Mouse (Mus musculus): ENCODE measurements around the gene Stat5a. TPM values are rescaled to one million over a fixed set of nuclear protein-coding genes. Genes with fewer than 3 reads are reported as not detected.

Gene Stat5a
- polyA plus RNA-seq (2015; fragmentation: Nextera tagmentation; extraction: Ambion mirVana) = 1.6 and 1.9 TPM in 2 replicates

DNA sequence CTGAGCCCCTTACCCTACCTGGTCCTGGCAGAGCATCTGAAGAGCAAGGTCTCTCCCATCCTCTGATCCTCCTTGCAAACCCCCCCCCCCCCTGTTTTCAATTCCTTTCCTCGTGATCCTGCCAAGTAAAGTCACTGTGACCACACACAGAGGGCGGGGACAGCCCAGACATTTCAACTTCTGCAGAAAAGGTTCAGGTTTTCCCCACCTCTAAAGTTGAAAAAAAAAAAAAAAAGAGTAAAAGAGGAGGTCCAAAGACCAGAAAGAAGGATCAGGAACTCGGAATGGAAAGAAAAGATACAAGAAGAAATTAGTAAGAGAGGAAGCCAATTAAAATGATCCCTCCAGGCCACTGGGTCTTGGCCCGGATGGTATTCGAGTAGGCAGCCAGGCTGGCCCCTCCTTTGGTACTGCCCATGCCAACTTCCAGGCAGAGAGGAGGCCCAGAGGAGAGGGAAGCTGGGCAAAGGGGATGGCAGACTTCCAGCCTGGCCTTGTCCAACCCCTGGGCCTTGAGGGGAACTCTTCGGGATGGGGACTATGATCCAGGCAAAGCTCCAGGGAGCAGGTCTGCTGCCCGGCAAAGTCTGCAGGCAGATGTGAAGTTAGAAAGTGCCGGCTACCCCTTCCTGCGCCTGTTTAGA, at the start of gene Stat5a:
Gene Stat5a, plus strand, starts transcription at position 417 of the 644 bp plus-strand sequence.
- no peaks in the 10 kb centered on the region for H3K9me3 ChIP-seq
- H3K9ac ChIP-seq = peak within 1 kb of the TSS; percentile 65
- peak within 1 kb of the TSS; percentile 61 for H3K4me2 ChIP-seq
- H3K36me3 ChIP-seq = no peaks in the 10 kb centered on the region
- H3K4me3 ChIP-seq = peak within 1 kb of the TSS; percentile 42
- H3K27me3 ChIP-seq = peaks cover 90% of the 10 kb centered on the region
- no peak within 1 kb of the TSS for H3K27ac ChIP-seq (replicated peaks)
- no peak for ATAC-seq (ENCODE audit: low read depth)
- WGBS = 64% methylated on average over 9 of the region's 9 CpGs
- peaks cover 15% of the 10 kb centered on the region for H3K4me1 ChIP-seq (replicated peaks)

DNA sequence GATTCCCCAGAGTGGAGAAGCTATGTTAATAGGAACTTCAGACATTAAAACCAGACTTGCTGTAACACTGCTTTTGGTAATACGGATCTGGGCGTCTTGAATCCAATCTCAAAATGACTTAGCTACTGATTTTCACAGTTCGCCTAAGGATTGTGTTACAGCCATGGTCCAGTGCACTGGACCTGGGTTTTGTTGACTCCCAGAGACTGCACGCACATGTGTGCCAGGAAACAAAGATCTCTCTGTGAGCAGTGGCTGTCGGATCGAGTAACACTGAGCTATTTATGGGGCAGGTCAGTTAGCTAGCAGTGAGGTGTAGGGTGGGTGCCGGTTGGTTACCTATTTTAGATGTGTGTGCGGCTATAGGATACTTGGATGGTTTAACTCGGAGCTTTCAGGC, 48.6 kb upstream of the Stat5a start:
- Histone ChIP-seq H3K36me3 (no peaks in the 10 kb centered on the region; the same call in 1 of the 2 replicates), H3K9me3 (no peaks in the 10 kb centered on the region), H3K27me3 (no peaks in the 10 kb centered on the region), H3K27ac (replicated peaks) (no peak overlapping the region), H3K4me1 (replicated peaks) (no peaks in the 10 kb centered on the region), H3K4me3 (no peak overlapping the region), H3K4me2 (no peak overlapping the region), H3K9ac (no peak overlapping the region)
- WGBS = 83% methylated on average over 9 of the region's 9 CpGs
- no peak for ATAC-seq (ENCODE audit: low read depth)

DNA sequence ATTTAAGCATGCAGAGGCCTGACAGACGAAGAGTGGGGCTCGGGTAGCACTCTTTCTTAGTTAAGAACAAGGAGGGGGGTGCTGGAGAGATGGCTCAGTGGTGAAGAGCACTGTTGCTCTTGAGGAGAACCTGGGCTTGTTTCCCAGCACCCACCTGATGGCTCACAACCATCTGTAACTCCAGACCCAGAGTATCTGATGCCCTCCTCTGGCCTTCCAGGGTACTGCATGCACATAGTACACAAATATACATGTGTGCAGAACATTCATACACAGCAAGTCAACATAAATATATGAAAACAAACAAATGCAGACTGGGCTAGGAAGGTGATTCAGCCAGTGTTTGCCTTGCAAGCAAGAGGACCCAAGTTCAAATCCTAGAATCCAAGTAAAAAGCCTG, 48.0 kb upstream of the Stat5a start:
- Histone ChIP-seq H3K27ac (replicated peaks) (no peak overlapping the region), H3K9me3 (no peaks in the 10 kb centered on the region), H3K36me3 (no peaks in the 10 kb centered on the region; the same call in 1 of the 2 replicates), H3K27me3 (no peaks in the 10 kb centered on the region), H3K4me1 (replicated peaks) (no peaks in the 10 kb centered on the region), H3K4me2 (no peak overlapping the region), H3K9ac (no peak overlapping the region), H3K4me3 (no peak overlapping the region)
- ATAC-seq (ENCODE audit: low read depth) = no peak
- 97% methylated on average over 2 of the region's 2 CpGs for WGBS

DNA sequence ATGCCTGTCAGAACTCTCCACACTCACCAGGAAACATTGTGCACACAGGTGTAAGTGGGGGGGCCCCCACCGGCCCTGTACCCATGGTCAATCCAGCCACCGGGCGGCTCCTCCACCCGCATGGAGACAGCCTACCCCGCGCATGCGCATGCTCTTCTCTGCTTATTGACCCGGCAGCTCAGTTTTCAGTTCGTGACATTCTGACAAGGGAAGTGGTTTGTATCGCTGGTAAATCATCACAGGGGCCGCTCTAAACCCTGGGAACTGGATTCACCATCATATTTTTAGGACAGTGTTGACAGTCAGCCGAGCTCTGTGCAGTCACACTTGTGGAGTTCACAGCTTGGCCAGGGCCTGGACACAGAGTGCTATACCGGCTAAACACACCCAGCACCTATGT, 44.7 kb upstream of the Stat5a start:
- Histone ChIP-seq H3K9me3 (no peaks in the 10 kb centered on the region), H3K4me1 (replicated peaks) (peaks cover 15% of the 10 kb centered on the region), H3K27me3 (no peaks in the 10 kb centered on the region), H3K36me3 (no peaks in the 10 kb centered on the region), H3K27ac (replicated peaks) (no peak overlapping the region), H3K4me3 (no peak overlapping the region), H3K9ac (no peak overlapping the region), H3K4me2 (no peak overlapping the region)
- WGBS = 75% methylated on average over 13 of the region's 13 CpGs
- no peak for ATAC-seq (ENCODE audit: low read depth)

DNA sequence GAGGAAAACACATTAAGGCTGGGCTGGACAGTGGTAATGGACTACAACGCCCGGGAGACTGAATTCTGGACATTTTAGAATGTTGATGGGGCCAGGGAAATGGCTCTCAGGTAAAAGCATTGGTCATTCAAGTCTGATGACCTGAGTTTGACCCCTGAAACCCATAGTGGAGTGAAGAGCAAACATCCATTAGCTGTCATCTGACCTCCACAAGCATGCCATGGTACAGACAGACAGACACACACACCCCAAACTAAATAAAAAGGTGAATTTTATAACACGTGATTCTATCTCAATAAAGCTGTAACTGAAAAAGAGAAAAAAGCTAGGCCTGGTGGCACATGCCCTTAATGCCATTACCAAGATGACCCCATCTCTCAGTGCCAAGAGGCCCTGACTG, 42.8 kb upstream of the Stat5a start:
- WGBS = 79% methylated on average over 3 of the region's 3 CpGs

DNA sequence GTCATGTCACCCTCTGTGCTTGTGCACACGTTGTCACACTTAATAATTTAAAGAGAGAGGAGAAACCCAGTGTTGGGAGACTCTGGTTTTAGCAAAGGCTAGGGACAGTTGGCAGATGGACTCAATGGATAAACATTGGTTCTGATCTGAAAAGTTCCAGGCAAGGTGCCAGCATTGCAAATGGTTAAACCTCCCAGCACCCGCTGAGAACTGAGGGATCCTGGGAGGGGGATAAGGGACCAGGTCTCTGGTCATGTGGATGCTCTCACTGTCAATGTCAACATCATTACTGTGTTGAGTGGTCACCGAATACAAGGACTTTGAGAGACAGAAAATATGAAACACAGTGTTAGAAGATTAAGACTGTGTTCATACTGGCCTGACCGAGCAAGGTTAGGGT, 42.4 kb upstream of the Stat5a start:
- Histone ChIP-seq H3K36me3 (no peaks in the 10 kb centered on the region), H3K9me3 (no peaks in the 10 kb centered on the region), H3K4me2 (no peak overlapping the region), H3K9ac (no peak overlapping the region), H3K27ac (replicated peaks) (no peak overlapping the region), H3K4me3 (no peak overlapping the region), H3K27me3 (no peaks in the 10 kb centered on the region), H3K4me1 (replicated peaks) (peaks cover 15% of the 10 kb centered on the region)
- no peak for ATAC-seq (ENCODE audit: low read depth)
- 70% methylated on average over 4 of the region's 4 CpGs for WGBS

More for the DNA sequence above, 42.8 kb upstream of the Stat5a start:
- no peak for ATAC-seq (ENCODE audit: low read depth)
- H3K27me3 ChIP-seq = no peaks in the 10 kb centered on the region
- H3K36me3 ChIP-seq = no peaks in the 10 kb centered on the region
- peaks cover 15% of the 10 kb centered on the region for H3K4me1 ChIP-seq (replicated peaks)
- H3K9me3 ChIP-seq = no peaks in the 10 kb centered on the region
- no peak overlapping the region for H3K9ac ChIP-seq
- no peak overlapping the region for H3K27ac ChIP-seq (replicated peaks)
- no peak overlapping the region for H3K4me3 ChIP-seq
- H3K4me2 ChIP-seq = no peak overlapping the region

DNA sequence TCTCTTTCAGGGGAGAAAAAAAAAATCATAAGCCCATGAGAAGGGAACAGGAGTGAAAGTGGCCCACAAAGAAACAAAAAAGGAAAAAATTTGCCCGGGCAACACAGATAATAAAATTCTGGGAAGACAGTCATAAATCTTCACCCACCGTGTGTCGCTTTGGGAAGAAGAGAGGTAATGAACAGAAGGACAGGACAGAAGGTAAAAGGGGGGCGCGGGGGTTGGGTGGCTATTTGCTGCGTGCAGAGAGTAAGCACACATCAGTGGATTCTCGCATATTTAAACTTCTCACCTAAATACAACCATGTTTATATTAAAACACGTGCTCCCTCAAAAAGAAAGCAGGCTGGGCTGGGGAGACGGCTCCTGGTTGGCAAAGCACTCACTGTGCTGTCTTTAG, 41.8 kb upstream of the Stat5a start:
- Histone ChIP-seq H3K9ac (no peak overlapping the region), H3K4me3 (no peak overlapping the region), H3K27me3 (no peaks in the 10 kb centered on the region), H3K9me3 (no peaks in the 10 kb centered on the region), H3K4me1 (replicated peaks) (peaks cover 15% of the 10 kb centered on the region), H3K4me2 (no peak overlapping the region), H3K27ac (replicated peaks) (no peak overlapping the region), H3K36me3 (no peaks in the 10 kb centered on the region)
- WGBS = 42% methylated on average over 9 of the region's 9 CpGs
- no peak for ATAC-seq (ENCODE audit: low read depth)

DNA sequence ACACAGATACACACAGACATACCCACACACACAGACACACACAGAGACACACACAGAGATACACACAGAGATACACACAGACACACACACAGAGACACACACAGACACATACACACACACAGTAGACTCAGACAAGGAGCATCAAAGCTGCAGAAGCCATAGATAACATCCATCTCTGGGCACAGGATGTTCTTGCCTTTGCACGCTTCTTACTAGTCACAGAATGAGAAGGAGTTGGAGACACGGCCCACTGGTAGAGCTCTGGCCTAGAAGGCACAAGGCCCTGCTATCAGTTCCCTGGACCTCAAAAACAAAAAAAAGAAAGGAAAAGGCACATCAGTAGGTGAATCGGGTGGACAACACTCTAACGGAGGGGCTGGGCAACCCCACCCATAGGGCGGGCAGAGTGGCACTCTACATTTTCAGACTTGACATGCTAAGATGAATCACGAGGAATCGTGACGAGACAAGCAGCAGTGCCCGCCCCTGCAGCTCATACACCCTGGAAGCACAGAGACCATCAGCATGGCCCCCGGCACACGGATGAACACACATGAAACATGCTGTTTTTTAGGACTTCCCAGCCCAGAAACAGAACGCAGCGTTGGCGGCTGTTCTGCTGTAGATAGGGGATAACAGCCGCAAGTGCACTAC, 40.7 kb upstream of the Stat5a start:
- no peak for ATAC-seq (ENCODE audit: low read depth)
- 86% methylated on average over 15 of the region's 15 CpGs for WGBS
- Histone ChIP-seq H3K4me3 (no peak overlapping the region), H3K4me1 (replicated peaks) (peaks cover 15% of the 10 kb centered on the region), H3K4me2 (no peak overlapping the region), H3K9me3 (no peaks in the 10 kb centered on the region), H3K9ac (no peak overlapping the region), H3K27me3 (no peaks in the 10 kb centered on the region), H3K27ac (replicated peaks) (no peak overlapping the region), H3K36me3 (no peaks in the 10 kb centered on the region)

DNA sequence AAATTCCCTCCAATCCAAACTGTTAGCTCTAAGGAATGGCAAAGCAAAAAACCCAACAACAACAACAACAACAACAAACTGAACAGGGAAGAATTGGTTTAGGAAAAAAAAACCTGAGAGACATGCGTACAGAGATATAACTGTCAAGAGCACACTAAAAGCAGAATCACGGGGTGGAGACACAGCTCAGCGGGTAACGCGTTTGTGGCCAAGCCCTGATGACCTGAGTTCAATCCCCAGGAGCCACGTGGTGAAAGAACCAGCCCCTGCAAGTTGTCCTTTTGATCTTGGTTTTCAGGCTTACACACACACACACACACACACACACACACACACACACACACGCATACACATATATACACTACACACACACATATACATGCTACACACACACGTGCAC, 40.1 kb upstream of the Stat5a start:
- no peak for ATAC-seq (ENCODE audit: low read depth)
- H3K4me3 ChIP-seq = no peak overlapping the region
- peaks cover 15% of the 10 kb centered on the region for H3K4me1 ChIP-seq (replicated peaks)
- no peaks in the 10 kb centered on the region for H3K36me3 ChIP-seq
- no peak overlapping the region for H3K4me2 ChIP-seq
- no peaks in the 10 kb centered on the region for H3K9me3 ChIP-seq
- H3K27ac ChIP-seq (replicated peaks) = no peak overlapping the region
- no peaks in the 10 kb centered on the region for H3K27me3 ChIP-seq
- no peak overlapping the region for H3K9ac ChIP-seq
- WGBS = 58% methylated on average over 8 of the region's 8 CpGs

DNA sequence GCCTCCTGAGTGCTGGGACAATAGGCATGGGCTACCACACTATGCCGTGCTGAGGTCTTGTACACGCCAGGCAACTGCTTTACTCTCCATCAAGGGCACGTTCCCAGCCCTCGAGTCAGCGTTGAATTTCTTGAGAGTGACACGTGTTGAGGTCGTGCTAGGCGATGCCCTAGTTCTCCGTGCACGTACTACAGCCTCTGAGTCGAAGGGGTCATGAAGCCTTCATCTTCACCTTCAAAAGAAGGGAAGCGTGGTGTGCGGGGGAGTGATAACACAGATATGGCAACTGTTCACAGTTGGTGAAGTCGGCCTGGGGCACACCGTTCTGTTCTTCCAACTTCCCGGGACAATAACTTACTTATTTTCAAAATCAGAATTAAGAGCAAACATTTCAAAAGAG, 39.5 kb upstream of the Stat5a start:
- Histone ChIP-seq H3K9ac (no peak overlapping the region), H3K27ac (replicated peaks) (no peak overlapping the region), H3K4me3 (no peak overlapping the region), H3K4me1 (replicated peaks) (peaks cover 15% of the 10 kb centered on the region), H3K4me2 (no peak overlapping the region), H3K27me3 (no peaks in the 10 kb centered on the region), H3K36me3 (no peaks in the 10 kb centered on the region), H3K9me3 (no peaks in the 10 kb centered on the region)
- ATAC-seq (ENCODE audit: low read depth) = no peak
- 93% methylated on average over 16 of the region's 16 CpGs for WGBS

DNA sequence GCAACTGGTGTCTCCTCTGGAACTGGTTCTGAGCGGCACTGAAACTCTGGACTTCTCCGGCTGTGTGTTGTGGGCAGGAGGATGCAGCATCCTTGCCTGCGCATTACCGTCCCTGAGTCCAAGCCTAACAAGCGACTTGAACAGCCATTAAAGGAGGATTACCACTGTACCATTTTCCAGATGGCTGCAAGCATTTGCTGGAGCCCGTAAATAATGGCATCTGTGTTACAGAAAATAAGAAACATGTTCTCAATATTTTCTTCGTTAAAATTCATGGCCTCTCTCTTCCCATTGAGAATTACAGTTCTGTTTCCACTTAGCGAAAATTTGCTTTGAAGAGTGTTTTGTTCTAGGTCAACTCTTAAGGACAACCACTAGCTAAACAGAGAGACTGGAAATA, 39.1 kb upstream of the Stat5a start:
- Histone ChIP-seq H3K4me3 (no peak overlapping the region), H3K36me3 (no peaks in the 10 kb centered on the region), H3K4me1 (replicated peaks) (peaks cover 15% of the 10 kb centered on the region), H3K4me2 (no peak overlapping the region), H3K9me3 (no peaks in the 10 kb centered on the region), H3K9ac (no peak overlapping the region), H3K27ac (replicated peaks) (no peak overlapping the region), H3K27me3 (no peaks in the 10 kb centered on the region)
- 86% methylated on average over 8 of the region's 8 CpGs for WGBS
- no peak for ATAC-seq (ENCODE audit: low read depth)

DNA sequence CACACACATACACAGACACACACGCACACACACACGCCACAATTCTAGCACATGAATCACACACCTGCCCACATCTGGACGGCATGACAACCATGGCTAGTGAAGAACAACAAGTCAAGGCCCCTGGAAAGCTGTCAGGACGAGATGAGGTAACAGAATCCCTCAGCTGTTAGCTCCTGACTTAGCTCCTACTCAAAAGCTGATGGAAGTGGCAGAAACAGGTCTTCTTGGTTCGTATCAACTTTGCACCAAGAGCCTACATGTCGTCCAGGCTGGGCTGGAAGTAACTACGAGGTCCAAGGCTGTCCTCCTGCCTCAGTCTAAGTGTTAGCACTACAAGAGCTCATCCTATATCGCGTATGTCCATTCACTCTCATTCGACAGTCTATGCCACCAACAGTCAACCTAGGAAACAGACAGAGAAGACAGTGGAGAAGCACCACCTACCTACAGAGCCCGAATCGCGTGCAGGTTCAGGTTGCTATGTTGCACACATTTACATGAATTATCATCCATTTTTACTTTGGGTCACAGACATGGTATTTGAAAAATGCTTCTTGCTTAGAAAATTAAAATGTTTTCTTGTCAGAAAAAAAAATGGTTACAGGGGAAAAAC, 37.4 kb upstream of the Stat5a start:
- 90% methylated on average over 13 of the region's 13 CpGs for WGBS
- no peak for ATAC-seq (ENCODE audit: low read depth)
- no peak overlapping the region for H3K4me3 ChIP-seq
- H3K9me3 ChIP-seq = no peaks in the 10 kb centered on the region
- H3K4me1 ChIP-seq (replicated peaks) = peaks cover 20% of the 10 kb centered on the region
- H3K27me3 ChIP-seq = no peaks in the 10 kb centered on the region
- H3K9ac ChIP-seq = no peak overlapping the region
- no peak overlapping the region for H3K4me2 ChIP-seq
- no peaks in the 10 kb centered on the region for H3K36me3 ChIP-seq
- no peak overlapping the region for H3K27ac ChIP-seq (replicated peaks)
